Mouse (Mus musculus) skeletal muscle tissue, adult 2 months (tissue): ENCODE data around the gene Oog1.
"Not testable (repeated sequence)": the region's sequence is repeated elsewhere in the genome, so short reads cannot be mapped to it uniquely, and the experiment has no call there.

ENCODE experiments used
- DNase-seq: peaks from one replicate; pipeline ENCODE4 v3.0.0-alpha.2; 2012; ENCODE audit warnings: low read depth, low spot score

Gene Oog1

DNA sequence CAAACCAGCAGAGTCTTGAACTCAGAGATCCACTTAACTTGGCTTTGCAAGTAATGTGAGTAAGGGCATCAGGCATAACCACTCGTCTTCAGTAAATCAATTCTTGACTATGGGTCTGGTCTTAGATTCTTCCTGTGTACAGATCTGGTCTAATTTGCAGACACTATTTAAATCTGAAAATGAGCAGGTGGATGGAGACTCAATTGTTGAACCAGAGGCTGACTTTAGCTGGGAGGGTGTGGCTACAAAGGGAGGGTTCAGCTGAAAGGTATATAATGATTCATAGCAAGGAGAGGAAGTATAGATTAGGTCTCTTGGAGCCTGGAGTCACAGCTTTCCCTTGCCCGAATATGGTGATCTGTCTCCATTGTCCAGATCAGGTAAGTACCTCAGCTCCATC is at the start of gene Oog1:
TSS of gene Oog1 (plus strand) at position 301 of the 400 bp plus-strand sequence.
- not testable (repeated sequence) for DNase-seq

DNA sequence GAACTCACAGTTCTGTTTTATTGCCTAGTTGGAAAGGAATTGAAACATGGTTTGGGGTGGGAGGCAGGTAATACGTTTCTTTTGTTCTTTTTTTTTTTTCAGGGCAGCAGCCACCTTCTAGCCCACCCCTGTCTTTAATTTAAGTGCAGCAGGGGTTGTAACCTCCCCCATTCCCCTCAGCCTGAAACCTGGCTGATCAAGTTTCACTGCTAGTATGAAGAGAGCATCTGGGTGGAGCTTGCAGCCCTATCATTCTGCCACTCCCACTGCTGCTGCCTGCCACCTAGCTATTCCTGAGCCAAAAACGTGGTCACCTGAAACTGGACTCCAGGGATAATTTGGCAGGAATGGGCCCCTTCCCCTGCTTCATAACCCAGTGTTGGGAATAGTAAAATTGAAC is 1.1 kb upstream of the Oog1 start:
- DNase-seq, result not testable (repeated sequence)

DNA sequence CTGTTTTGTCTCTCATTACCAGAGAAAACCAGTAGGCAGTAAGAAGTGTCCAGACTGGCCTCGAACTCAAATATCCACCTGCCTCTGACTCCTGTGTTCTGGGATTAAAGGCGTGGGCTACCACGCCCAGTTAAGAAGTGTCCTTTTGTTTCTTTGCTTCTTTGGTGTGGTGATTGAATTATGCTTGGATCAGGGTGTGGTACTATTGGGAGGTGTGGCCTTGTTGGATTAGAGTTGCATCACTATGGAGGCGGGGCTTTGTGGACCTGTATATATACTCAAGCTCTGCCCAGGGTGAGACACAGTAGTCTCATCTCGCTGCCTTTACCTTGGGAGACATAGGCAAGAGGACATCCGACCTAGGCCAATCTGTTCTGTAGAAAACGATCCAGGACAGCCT is 16.1 kb downstream of the Oog1 start, which contains the start of gene Gm4027:
TSS of gene Gm4027 (plus strand) at position 301 of the 400 bp plus-strand sequence.
- DNase-seq, result not testable (repeated sequence)

DNA sequence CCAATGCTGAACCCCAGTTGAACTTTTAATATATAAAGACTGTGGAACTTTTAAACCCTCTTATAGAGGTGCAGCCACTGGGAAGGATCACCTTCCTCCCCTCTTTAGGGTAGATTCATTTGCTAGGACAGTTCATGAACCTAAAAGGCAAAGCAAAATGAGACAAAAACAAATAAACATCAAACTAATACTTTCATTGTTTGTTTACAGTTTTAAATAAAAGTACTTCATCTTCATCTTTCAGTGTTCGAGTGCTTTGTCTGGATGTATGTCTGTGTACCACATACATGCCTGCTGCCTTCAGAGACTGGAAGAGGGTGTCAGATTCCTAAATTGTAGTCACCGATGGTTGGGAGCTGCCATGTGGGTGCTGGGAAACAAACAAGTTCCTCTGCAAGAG is 42.0 kb downstream of the Oog1 start, which contains the start of gene Gm16381:
TSS of gene Gm16381 (minus strand) at position 101 of the 400 bp plus-strand sequence.
- not testable (repeated sequence) for DNase-seq

DNA sequence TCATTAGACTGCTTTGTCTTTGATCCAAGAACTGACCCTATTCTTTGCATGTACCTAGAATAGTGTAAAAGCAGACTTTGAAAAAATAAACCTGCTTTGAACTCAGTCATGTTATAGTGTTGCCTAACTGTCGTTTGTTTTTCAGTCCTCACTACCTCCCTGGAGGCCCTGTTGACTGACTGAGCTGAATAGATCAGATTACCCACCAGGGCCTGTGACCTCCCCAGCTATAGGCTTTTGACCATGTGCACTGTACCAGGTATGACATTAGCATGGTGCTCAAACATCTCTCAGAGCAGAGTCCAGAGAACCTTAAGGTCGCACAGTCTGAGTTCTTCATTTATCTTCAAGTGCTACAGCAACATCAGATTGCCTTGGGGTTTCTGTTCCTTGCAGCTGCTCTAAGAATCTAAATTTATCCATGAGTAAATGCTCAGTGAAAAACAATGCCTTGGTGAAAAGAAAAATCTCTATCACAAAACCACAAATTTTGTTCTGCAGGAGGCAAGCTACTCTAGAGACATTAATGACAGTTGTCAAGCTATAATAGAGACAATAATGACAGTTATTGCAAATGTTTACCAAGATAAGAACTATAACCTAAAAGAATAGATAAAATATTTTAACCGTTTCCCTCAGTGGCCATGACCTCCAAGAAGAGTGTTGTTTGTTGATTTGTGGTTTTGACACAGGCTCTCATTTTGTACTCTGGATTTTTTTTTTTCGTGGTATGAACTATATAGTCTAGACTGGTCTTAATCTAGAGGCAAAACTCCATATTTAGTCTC is 50.6 kb downstream of the Oog1 start:
- not testable (repeated sequence) for DNase-seq
